Mouse (Mus musculus): ENCODE measurements around the gene Ephb1. TPM values are rescaled to one million over a fixed set of nuclear protein-coding genes. Genes with fewer than 3 reads are reported as not detected.

Gene Ephb1
- total and polyA plus RNA-seq, 3 experiments = not detected

GRCm38 (mm10) chr9:102371936-102372335 lies 17.4 kb upstream of the Ephb1 start:
- no peak overlapping the region for H3K27ac ChIP-seq (ENCODE audit: insufficient read depth, low read depth)
- H3K79me2 ChIP-seq (replicated peaks; ENCODE audit: control insufficient read depth, extremely low read depth, insufficient read depth, poor library complexity, severe bottlenecking) = no peaks in the 10 kb centered on the region
- DNase-seq (ENCODE audit: extremely low read depth) = no peak
- in situ Hi-C loops (cut with MboI; ENCODE audit: low pct_ligation_motif_present, low pct_unique_long_range_greater_than_20kb, low sequenced_read_pairs) = no loop called here
- no peak overlapping the region for H3K9ac ChIP-seq (ENCODE audit: insufficient read depth, low read depth)
- no peak overlapping the region for H3K4me2 ChIP-seq (ENCODE audit: insufficient read depth, low read depth, poor library complexity, severe bottlenecking)
- H3K9me3 ChIP-seq (replicated peaks; ENCODE audit: low read length) = peaks cover 65% of the 10 kb centered on the region
- dilution Hi-C loops (cut with MboI; ENCODE audit: extremely low pct_ligation_motif_present, extremely low pct_unique_long_range_greater_than_20kb, low sequenced_read_pairs) = no loop called here
- H3K36me3 ChIP-seq (replicated peaks in 1 of 2; ENCODE audit: control insufficient read depth in 1 of 2, insufficient read depth in 1 of 2, low read length in 1 of 2) = no peaks in the 10 kb centered on the region
- TF ChIP-seq USF2 (conservative IDR thresholded peaks at IDR 0.05; ENCODE audit: low read depth, low read length) (no peak), MXI1 (IDR thresholded peaks at IDR 0.05; ENCODE audit: low read depth, low read length) (no peak), UBTF (IDR thresholded peaks at IDR 0.05; ENCODE audit: low read depth, low read length) (no peak), RCOR1 (conservative IDR thresholded peaks at IDR 0.05; ENCODE audit: low read depth, low read length) (no peak), ETS1 (conservative IDR thresholded peaks at IDR 0.05; ENCODE audit: low read depth, low read length) (no peak), TBP (conservative IDR thresholded peaks at IDR 0.05; ENCODE audit: low read depth, low read length) (no peak), EP300 (IDR thresholded peaks at IDR 0.05; ENCODE audit: low read length) (no peak), POLR2AphosphoS2 (IDR thresholded peaks at IDR 0.05; ENCODE audit: low read depth, low read length) (no peak), NELFE (IDR thresholded peaks at IDR 0.05; ENCODE audit: low read depth, low read length) (no peak), CTCF (conservative IDR thresholded peaks at IDR 0.05 in 1 of 2, IDR thresholded peaks at IDR 0.05 in 1 of 2; ENCODE audit: low read depth in 2 of 2, low read length in 2 of 2) (no peak), MYC (IDR thresholded peaks at IDR 0.05; ENCODE audit: low read depth, low read length) (no peak), MEF2A (IDR thresholded peaks at IDR 0.05; ENCODE audit: borderline replicate concordance, low read depth, low read length) (no peak)
- no peak overlapping the region for H3K4me3 ChIP-seq (replicated peaks in 1 of 3; ENCODE audit: low read depth in 2 of 3, low read length in 2 of 3, poor library complexity in 1 of 3)
- H3K27me3 ChIP-seq (replicated peaks) = no peaks in the 10 kb centered on the region
- H3K4me1 ChIP-seq (ENCODE audit: control insufficient read depth in 1 of 2, insufficient read depth in 2 of 2) = no peaks in the 10 kb centered on the region

DNA sequence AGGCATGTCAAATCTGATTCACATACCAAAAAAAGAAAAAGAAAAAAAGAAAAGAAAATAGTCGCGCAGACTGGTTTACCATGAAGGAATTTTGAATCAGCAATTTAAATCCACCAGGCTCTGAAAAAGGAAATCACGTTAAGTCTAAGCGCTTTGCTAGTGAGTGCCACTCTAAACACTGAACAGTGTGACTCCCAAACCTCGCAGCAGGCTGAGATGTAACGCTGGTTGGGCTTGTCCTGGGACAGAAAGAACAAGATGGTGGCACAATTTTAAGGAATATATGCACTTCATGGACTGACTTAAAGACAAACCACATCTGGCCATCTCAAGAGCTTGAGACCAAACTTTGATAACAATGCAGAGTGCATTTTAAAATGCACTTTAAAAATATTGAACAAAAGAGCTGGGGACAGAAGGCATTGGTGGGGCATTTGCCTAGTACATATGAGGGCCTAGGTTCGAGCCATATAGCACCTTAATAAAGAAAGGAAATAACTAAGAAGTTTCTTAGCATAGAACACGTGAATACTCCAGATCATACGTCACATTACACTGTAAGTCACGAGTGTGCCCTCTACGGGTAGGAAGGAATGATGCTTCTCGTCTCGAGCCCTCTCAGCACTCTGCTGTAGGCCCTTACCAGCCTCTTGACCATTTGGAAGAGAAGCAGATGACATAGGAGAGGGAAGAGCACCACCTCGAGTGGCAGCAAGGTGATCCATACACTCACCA lies 16.7 kb upstream of the Ephb1 start:
- Histone ChIP-seq H3K4me2 (ENCODE audit: insufficient read depth, low read depth, poor library complexity, severe bottlenecking) (no peak overlapping the region), H3K27ac (ENCODE audit: insufficient read depth, low read depth) (no peak overlapping the region), H3K4me3 (replicated peaks in 1 of 3; ENCODE audit: low read depth in 2 of 3, low read length in 2 of 3, poor library complexity in 1 of 3) (no peak overlapping the region), H3K4me1 (ENCODE audit: control insufficient read depth in 1 of 2, insufficient read depth in 2 of 2) (no peaks in the 10 kb centered on the region), H3K36me3 (replicated peaks in 1 of 2; ENCODE audit: control insufficient read depth in 1 of 2, insufficient read depth in 1 of 2, low read length in 1 of 2) (no peaks in the 10 kb centered on the region), H3K9ac (ENCODE audit: insufficient read depth, low read depth) (no peak overlapping the region), H3K9me3 (replicated peaks; ENCODE audit: low read length) (peaks cover 59% of the 10 kb centered on the region), H3K79me2 (replicated peaks; ENCODE audit: control insufficient read depth, extremely low read depth, insufficient read depth, poor library complexity, severe bottlenecking) (no peaks in the 10 kb centered on the region), H3K27me3 (replicated peaks) (no peaks in the 10 kb centered on the region)
- dilution Hi-C loops (cut with MboI; ENCODE audit: extremely low pct_ligation_motif_present, extremely low pct_unique_long_range_greater_than_20kb, low sequenced_read_pairs) (no loop called here), in situ Hi-C loops (cut with MboI; ENCODE audit: low pct_ligation_motif_present, low pct_unique_long_range_greater_than_20kb, low sequenced_read_pairs) (no loop called here)
- DNase-seq (ENCODE audit: extremely low read depth) = no peak
- TF ChIP-seq MAX (IDR thresholded peaks at IDR 0.05; ENCODE audit: low read length) (no peak), SMC3 (IDR thresholded peaks at IDR 0.05; ENCODE audit: low read depth, low read length) (no peak), HCFC1 (IDR thresholded peaks at IDR 0.05; ENCODE audit: low read depth, low read length) (no peak), IRF4 (IDR thresholded peaks at IDR 0.05; ENCODE audit: low read depth, low read length) (no peak), BHLHE40 (IDR thresholded peaks at IDR 0.05; ENCODE audit: low read depth, low read length) (no peak), GABPA (IDR thresholded peaks at IDR 0.05; ENCODE audit: insufficient replicate concordance, low read depth, low read length) (no peak)

All from CH12.LX (cell line).